In genomic region chr10:126900821-126901487, GRCm38 (mm10) we compare ENCODE assay signal across 8 mouse cellular contexts. TPM values are rescaled to one million over a fixed set of nuclear protein-coding genes. Genes with fewer than 3 reads are reported as not detected.
DNase-seq lines count a peak whose midpoint lies in the region; ATAC-seq and TF ChIP-seq lines count a peak whose summit lies in the region.

Atp23 (minus strand) TSS chr10:126901355.

- peaks cover 18% of the 10 kb centered on the region for H3K36me3 ChIP-seq in heart, embryonic 14.5 days (ENCODE audit: control insufficient read depth, insufficient read depth, low read length)
- 0 out of 2 replicates have a peak, but pooled peaks cover 6% of the 10 kb centered on the region for H3K36me3 ChIP-seq in liver, embryonic 11.5 days (ENCODE audit: control insufficient read depth, insufficient read depth, low read length)
- no peaks in the 10 kb centered on the region for H3K36me3 ChIP-seq in myocyte (ENCODE audit: control insufficient read depth, insufficient read depth)

- 0 out of 2 replicates have a peak, but pooled peaks cover 3% of the 10 kb centered on the region for H3K9me3 ChIP-seq in heart, embryonic 14.5 days (ENCODE audit: control insufficient read depth, low read length)
- H3K9me3 ChIP-seq in liver, embryonic 11.5 days (ENCODE audit: control insufficient read depth, low read length) = no peaks in the 10 kb centered on the region

- H3K4me3 ChIP-seq in heart, embryonic 14.5 days (ENCODE audit: control insufficient read depth in 1 of 2, insufficient read depth in 1 of 2, low read depth in 1 of 2, low read length in 2 of 2) = peak within 1 kb of the TSS; percentile 53 to 77
- H3K4me3 ChIP-seq in liver, embryonic 11.5 days (ENCODE audit: low read depth, low read length) = peak within 1 kb of the TSS; percentile 81
- H3K4me3 ChIP-seq in myocyte = peak within 1 kb of the TSS; percentile 28

- TF ChIP-seq POLR2A in myocyte (IDR thresholded peaks at IDR 0.05; ENCODE audit: insufficient read length, low read depth) = peak; percentile 93

- no peaks in the 10 kb centered on the region for H3K27me3 ChIP-seq in heart, embryonic 14.5 days (ENCODE audit: control insufficient read depth, insufficient read depth, low read length)
- H3K27me3 ChIP-seq in liver, embryonic 11.5 days (replicated peaks; ENCODE audit: control insufficient read depth, insufficient read depth, low read length) = no peaks in the 10 kb centered on the region
- H3K27me3 ChIP-seq in myocyte (ENCODE audit: control insufficient read depth, insufficient read depth, insufficient read length) = no peaks in the 10 kb centered on the region

- H3K79me2 ChIP-seq in myocyte (ENCODE audit: control insufficient read depth, insufficient read depth) = no peaks in the 10 kb centered on the region

- H3ac ChIP-seq in myocyte (ENCODE audit: control insufficient read depth, insufficient read length) = peak within 1 kb of the TSS; percentile 4

- H3K27ac ChIP-seq in heart, embryonic 14.5 days (replicated peaks in 1 of 2; ENCODE audit: control insufficient read depth in 1 of 2, insufficient read depth in 1 of 2, low read depth in 2 of 2, low read length in 2 of 2) = peak within 1 kb of the TSS in 1 of 2 experiments; percentile 55; a peak in 2 of 4 replicates
- H3K27ac ChIP-seq in liver, embryonic 11.5 days (ENCODE audit: low read depth, low read length) = peak within 1 kb of the TSS; percentile 48

- ATAC-seq in CD4-positive, CD25-positive, alpha-beta regulatory T cell, adult 4 months = peak; percentile 87
- ATAC-seq in heart, embryonic 14.5 days (ENCODE audit: insufficient number of reproducible peaks, insufficient read depth, low FRiP score, low read depth) = peak; percentile 81
- peak; percentile 85 for ATAC-seq in liver, embryonic 11.5 days (replicated peaks; ENCODE audit: low FRiP score)

- peak within 1 kb of the TSS; percentile 98 for H3K4me2 ChIP-seq in heart, embryonic 14.5 days (ENCODE audit: low read length)
- H3K4me2 ChIP-seq in liver, embryonic 11.5 days = peak within 1 kb of the TSS; percentile 94
- H3K4me2 ChIP-seq in myocyte (ENCODE audit: low read depth) = peak within 1 kb of the TSS; percentile 96

- WGBS in heart, embryonic 14.5 days = under 1% methylated on average over 49 of the region's 56 CpGs
- under 1% methylated on average over 45 of the region's 56 CpGs for WGBS in liver, embryonic 11.5 days

- H3K9ac ChIP-seq in heart, embryonic 14.5 days (ENCODE audit: low read length) = peak within 1 kb of the TSS; percentile 79
- H3K9ac ChIP-seq in liver, embryonic 11.5 days (ENCODE audit: low read depth, low read length) = peak within 1 kb of the TSS; percentile 83

- DNase-seq in c-Kit-negative CD71-positive TER-119-positive erythroid progenitor cells, embryonic 14.5 days (ENCODE audit: low read depth, low spot score) = peak; percentile 50
- peak; percentile 28 for DNase-seq in fibroblast of lung, adult 2 months (ENCODE audit: low read depth)
- peak; percentile 97 for DNase-seq in kidney, postnatal 10 days
- DNase-seq in liver, embryonic 11.5 days (ENCODE audit: low spot score) = peak; percentile 96
- peak; percentile 92 to 97 for DNase-seq in spleen, postnatal 4 days (ENCODE audit: low spot score in 2 of 2)

- H3K4me1 ChIP-seq in heart, embryonic 14.5 days (ENCODE audit: control insufficient read depth in 2 of 2, insufficient read depth in 2 of 2, low read length in 2 of 2) = 0 out of 4 replicates have a peak, but pooled peaks cover 0 to 6% of the 10 kb centered on the region in 2 experiments
- H3K4me1 ChIP-seq in liver, embryonic 11.5 days (replicated peaks; ENCODE audit: control insufficient read depth, insufficient read depth, low read length) = 0 out of 2 replicates have a peak, but pooled peaks cover 4% of the 10 kb centered on the region

TF ChIP-seq in myocyte, 11 proteins besides CTCF, POLR2A, EP300 and RAD21:
- TF ChIP-seq REST (IDR thresholded peaks at IDR 0.05; ENCODE audit: insufficient read depth, insufficient read length) = no peak
- no peak for TF ChIP-seq MAX (IDR thresholded peaks at IDR 0.05; ENCODE audit: low read depth)
- TF ChIP-seq POLR2AphosphoS2 (IDR thresholded peaks at IDR 0.05; ENCODE audit: insufficient read length, low read depth) = peak; percentile 73
- TF ChIP-seq MYOD1 (IDR thresholded peaks at IDR 0.05; ENCODE audit: control insufficient read depth in 1 of 3, insufficient read length in 2 of 3, low read depth in 2 of 3) = peak in 1 of 3 experiments; percentile 59
- TF ChIP-seq E2F4 (IDR thresholded peaks at IDR 0.05; ENCODE audit: insufficient read depth) = no peak
- TF ChIP-seq MYOG (IDR thresholded peaks at IDR 0.05; ENCODE audit: control insufficient read depth in 1 of 3, insufficient read depth in 1 of 3, insufficient read length in 2 of 3, low read depth in 2 of 3) = peak in 1 of 3 experiments; percentile 32

RNA-seq across cellular contexts. Expression of gene Atp23, which starts in this region (rescaled TPM):
- polyA plus RNA-seq in CD4-positive, CD25-positive, alpha-beta regulatory T cell, adult 4 months (2017; shearing (Covaris generic)) = 1 to 10 TPM; 2.7 to 6.1 TPM
- polyA plus RNA-seq in heart, embryonic 14.5 days (2014; fragmentation: Nextera tagmentation; extraction: Ambion mirVana) = 9.4 and 10.0 TPM in 2 replicates
- polyA plus RNA-seq in liver, embryonic 11.5 days (2014; fragmentation: Nextera tagmentation; extraction: Ambion mirVana) = 21.4 and 21.8 TPM in 2 replicates
- 6.3 TPM for polyA plus RNA-seq in myocyte (2012; fragmentation: generic; extraction: Trizol)

Comparison
In these comparisons a context has a peak if more than half of its experiments do, and no peak if none do; other contexts are left out.
1. DNase-seq: peak in every context shown above with its lines; median percentile 97 in kidney, postnatal 10 days; 96 in liver, embryonic 11.5 days; 94 in spleen, postnatal 4 days; 50 in c-Kit-negative CD71-positive TER-119-positive erythroid progenitor cells, embryonic 14.5 days; 28 in fibroblast of lung, adult 2 months.
2. H3K4me3 ChIP-seq: peak in every context shown above with its lines; median percentile 81 in liver, embryonic 11.5 days; 65 in heart, embryonic 14.5 days; 28 in myocyte.